Mouse (Mus musculus) layer of hippocampus, postnatal 10 days (tissue): ENCODE results near the gene Pak7. TPM values are rescaled to one million over a fixed set of nuclear protein-coding genes. Genes with fewer than 3 reads are reported as not detected.

ENCODE experiments used
- DNase-seq, 2 experiments: peaks; one replicate each; pipeline ENCODE4 v3.0.0; 2021; ENCODE audit warnings: low spot score in 2 of 2
- total RNA-seq, 2 experiments: library from RNA; stranded (reverse); gene quantifications; 2 replicates each; pipeline ENCODE4 v1.2.3; 2021

Gene Pak7
- total RNA-seq, 2 experiments from 2014 or later = 30.3 to 32.1 TPM

GRCm38 (mm10) chr2:136175030-136175429 lies 212.7 kb downstream of the Pak7 start:
- no peak for DNase-seq

DNA sequence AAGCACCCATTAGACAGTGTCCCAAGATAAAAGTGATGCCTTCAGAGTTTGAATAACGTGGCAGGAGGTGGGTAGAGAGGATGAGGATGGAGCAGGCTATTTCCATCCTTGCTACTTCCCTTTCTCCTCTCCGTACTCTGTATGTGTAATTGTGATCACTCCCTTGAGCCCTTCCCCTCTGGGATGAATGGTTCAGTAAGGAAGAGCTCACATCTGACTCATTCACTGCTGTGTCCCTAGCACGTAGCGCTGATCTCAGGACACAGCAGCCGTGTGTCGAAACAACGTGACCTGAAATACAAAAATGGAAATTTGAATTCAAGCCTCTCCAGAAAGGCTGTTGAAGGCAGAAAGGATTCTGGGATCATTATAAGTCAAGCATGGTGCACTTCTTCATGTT lies 237.0 kb downstream of the Pak7 start:
- no peak for DNase-seq

DNA sequence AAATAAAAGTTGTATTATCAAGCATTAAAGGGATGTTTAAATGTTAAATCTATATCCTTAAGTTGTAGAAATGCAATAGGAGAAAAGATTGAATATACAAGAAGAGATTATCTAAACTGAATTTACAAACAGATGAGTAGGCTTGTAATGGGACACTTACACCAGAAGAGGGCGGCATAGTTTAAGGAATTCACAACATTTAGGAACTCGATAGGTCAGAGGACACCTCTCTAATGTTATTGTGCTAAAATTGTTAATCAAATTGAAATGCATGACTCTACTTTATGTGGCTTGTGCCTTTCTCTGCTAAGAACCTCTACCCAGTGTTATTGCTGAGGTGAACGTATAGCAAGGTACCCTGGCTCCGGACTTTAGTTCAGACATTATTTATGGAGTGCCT lies 238.2 kb downstream of the Pak7 start:
- no peak for DNase-seq

GRCm38 (mm10) chr2:136148999-136149398 lies 238.8 kb downstream of the Pak7 start:
- DNase-seq = peak; percentile 88 to 90

- DNase-seq = no peak
Observed at GRCm38 (mm10) chr2:136140807-136141206, 247.0 kb downstream of the Pak7 start.

GRCm38 (mm10) chr2:136139159-136140069 lies 248.4 kb downstream of the Pak7 start:
- DNase-seq = peak; percentile 65 to 70

DNA sequence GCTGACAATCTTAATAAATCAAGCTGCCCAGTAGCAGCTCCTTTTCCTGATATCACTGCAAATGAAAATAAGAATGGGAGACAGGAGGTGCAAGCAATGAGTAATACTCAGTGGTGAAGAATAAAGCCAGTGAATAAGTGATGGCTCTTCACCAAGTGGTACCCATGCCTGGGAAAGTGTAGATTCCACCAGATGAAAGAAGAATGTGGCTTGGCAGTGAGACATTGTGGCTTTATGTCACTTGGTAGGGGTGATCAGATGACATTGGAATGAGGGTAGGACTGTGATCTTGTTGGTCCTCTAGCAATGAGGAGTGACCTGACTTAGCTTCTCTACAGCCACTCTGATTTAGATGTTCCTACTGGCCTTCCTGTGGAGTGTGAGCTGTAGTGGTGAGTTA lies 249.3 kb downstream of the Pak7 start:
- DNase-seq = no peak

DNA sequence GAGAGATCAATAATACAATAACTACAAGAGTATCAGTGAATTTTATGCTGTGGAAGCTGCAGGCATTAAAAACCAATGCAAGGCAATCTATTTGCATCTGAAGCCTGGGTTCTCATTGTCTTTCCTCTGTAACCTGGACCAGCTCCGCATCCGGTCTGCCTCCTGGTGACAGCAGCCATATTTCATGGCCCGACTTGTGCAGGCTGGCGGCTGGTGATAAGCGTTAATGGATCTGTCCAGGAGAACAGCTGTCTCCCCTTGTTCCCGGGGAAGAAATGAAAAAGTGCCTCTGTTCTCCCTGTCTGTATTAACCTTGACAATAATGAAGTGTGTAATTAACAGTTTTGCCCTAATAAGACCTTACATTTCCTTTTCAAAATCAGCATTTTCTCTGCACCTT lies 265.9 kb downstream of the Pak7 start:
- DNase-seq = no peak

DNA sequence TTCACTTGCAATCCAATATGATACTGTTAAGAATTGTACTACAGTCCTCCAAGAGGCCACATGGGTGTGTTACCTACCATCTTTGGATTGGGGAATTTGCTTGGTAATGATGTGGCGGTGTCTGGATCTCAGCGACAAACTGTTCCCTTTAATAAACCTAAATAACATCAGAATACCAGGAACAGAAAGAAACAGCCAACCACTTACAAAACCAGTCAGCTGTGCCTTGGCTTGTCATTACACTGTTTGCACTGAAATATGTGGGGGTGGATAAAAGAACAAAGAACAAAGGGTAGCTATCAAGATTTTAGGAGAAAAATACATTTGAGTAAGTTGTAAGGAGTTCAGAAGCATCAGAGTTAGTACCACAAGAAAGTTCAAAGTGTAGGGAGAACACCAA lies 269.8 kb downstream of the Pak7 start:
- DNase-seq = no peak

DNA sequence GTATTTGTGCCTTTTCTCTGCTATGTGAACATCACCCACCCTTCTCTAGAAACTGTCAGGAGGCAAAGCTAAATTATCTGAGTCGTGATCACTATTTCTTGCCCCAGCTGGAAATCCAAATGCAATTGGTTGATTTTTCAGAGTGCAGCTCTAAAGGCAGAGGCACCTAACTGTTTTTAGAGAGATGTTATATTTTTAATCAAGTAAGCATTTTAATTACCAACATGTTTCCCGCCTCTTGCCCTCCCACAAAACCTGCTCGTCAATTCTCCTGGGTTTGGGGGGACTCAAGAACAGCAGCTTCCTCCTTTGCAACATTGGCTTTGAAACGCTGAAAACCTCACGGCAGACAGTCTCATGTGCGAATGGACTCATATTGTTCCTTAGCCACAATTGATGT lies 274.4 kb downstream of the Pak7 start:
- DNase-seq = no peak

DNA sequence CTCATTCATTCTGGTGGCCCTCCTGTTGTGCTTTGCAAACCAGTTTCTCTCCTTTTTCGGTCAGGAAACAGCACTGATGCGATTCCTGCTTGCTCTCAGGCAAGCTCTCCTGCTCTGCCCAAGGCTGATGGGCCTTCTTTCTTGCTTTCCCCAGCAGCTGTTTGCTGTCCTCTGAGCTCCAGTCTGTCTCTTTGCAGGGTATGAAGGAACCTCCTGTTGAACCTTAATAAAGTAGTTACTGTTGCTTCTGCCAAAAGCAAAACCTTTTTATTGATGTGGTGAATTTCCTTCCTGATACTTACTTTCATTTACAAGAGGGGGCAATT lies 278.8 kb downstream of the Pak7 start:
- DNase-seq = peak in 1 of 2 experiments; percentile 24

DNA sequence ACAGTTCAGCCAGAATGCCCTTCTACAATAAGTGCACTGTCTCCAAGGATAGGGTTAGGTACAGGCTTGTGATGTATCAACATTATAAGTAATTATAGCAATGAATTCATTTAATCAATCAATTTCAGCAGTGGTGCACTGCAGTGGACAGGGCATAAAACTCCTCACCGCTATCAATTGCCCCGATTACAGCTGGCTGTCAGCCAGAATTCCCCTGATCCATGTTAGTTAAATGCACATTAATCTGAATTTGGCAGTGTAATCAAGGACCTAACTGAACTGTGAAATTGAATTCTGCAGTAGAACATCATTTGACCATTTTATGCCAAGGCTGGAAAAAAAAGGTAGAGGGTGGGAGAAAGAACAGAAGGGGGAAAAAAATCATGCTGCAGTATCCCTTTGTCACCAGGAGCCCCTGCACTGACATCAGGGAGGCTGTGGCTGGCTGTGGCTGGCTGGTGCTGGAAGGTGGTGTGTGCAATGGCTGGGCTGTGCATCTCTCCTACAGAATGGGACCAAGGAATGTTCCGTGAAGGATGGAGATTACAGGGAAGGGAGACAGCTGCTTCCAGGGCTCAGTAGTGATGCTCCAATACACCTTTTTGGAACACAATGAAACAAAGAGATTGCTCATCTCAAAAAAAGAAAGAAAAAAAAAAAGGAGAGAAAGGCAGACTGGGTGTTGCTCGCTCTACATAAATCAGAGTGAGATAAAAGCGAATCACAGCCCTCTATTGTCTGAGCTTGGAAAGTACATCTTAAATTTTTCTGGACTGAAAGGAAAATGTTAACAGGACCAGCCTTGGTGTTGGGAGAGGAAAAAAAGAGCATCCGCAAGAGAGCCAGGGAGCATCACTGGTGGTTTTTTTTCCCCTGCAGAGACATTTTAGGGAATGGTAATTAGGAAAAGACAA lies 279.4 kb downstream of the Pak7 start:
- DNase-seq = peak; percentile 22 to 38

DNA sequence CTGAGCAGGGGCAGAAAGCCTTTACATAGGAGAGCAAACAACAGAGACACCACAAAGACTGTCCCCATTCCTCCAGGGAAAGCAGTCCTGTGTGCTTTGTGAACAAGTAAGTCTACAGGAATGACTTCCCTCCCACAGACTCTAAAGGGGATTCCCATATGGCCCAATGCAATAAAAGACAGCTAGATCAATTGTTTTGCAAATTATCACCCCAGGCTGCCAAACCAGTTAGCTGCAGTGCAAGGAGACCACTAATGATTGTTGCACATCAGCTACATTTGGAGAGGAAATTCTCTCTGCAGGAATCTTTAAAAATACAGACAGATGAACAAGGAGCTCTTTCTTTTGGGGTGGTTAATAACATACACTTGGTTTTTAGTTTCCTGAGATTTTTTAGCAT lies 280.2 kb downstream of the Pak7 start:
- peak in 1 of 2 experiments; percentile 21 for DNase-seq

DNA sequence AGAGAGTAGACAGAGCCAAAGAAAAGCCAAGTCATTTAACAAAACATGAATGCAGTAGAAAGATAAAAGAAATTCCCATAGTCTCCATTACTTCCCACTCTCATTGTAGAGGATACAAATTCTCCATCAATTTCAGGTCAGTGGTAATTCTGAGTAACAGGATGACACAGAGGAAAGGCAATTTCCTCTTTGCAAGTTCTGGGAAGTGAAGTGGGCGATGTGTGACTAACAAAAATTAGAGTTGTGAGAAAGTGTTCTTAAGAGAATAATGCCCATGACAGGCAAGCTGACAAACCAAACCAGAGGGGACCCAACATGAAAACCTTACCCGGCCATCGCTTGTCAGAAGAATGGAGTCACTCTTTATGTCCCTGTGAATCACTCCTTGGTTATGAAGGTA lies 290.6 kb downstream of the Pak7 start:
- no peak for DNase-seq

DNA sequence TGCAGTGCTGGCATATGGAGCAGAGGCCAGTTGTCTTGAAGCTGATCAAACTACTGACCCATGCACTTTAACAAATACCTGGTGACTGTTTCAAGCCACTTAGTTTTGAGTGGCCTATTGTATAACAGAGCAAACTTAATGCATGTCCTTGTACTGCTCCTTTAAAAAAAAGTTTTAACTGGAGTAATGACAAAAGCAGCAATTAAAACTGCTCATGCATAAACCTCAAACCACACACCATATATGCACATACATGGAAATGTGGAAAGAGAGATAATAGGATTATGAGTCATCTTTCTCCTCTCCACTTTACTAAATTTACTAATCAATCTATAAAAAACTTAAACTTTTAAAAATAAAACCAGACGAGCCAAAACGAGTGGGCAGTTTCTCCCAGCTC lies 291.8 kb downstream of the Pak7 start:
- DNase-seq = no peak

GRCm38 (mm10) chr2:136064356-136064755 lies 323.4 kb downstream of the Pak7 start:
- no peak for DNase-seq

DNA sequence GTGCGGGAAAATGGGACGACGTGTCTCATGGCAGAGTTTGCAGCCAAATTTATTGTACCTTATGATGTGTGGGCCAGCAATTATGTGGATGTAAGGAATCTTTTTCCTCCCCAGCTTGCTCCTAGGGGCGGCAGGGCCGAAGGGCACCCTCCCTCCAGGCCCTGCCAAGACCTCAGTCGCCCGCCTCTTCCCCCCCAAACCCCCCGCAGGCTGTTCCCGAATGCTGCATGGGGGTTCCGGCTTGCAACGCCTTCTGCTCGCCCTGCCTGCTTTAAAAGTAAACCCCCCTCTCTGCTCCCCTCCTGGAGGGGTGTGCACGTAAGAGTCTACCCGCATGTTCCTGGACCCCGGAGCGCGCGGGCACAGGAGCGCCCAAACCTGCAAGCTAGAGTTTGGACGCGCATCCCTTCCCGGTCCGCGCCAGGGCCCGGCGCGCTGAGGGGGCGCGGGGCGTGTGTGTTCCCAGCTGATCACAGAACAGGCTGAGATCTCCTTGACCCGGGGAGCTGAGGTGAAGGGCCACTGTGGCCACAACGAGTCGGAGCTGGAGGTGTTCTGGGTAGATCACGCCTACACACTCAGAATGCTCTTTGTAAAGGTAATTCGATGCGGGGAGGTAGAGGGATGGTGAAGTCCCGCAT lies 328.6 kb downstream of the Pak7 start:
- peak in 1 of 2 experiments; percentile 23 for DNase-seq

- DNase-seq = no peak
Observed at GRCm38 (mm10) chr2:136058398-136058797, 329.4 kb downstream of the Pak7 start.

DNA sequence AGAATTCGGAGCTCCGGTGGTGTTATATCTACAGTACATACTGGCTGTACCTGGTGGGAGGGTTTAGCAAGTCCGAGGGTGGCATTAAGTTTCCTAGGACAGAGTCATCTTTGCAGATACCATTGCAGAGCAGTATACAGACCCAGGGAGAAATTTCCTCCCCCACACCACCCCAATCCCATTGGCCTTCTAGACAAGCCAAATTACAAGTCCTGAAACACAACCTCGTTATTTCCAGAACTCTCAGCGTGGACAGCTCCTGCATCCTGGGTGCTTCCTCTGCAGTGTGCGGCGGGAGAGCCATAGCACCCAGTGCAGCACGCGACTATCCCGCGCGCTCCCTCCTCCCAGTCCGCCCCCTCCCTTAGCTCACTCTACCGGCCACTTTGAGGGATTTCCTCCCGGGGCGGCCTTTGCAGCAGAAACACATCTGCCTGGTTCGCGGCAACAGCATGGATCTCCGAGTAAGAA lies 329.9 kb downstream of the Pak7 start:
- DNase-seq = peak; percentile 21 to 49

DNA sequence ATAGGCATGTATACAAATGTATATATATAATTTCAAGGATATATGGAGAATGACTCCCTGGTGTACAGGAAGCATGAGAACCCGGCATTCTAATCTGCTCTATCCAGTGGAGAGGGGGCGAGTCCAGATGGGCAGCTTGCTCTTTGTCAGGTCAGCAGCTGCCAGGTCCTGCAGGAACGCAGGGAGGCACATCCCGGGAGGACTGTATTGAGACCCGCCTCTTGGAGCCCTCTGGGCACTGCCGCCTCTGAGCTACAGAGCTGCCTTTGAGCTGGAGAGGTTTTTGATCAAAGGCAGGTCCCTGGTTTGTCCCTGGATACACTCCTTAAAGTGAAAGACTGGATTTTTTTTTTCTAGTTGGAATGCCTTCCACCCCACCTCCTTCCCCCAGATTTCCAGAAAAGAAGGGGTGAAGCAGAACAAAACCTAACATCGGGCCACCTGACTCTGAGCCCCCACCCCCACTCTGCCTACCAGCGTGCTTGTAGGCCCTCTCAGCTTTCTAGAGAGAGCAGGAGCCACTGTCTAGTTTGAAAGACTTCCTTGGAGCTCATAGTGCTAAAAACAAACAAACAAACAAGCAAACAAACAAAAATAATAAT lies 336.0 kb downstream of the Pak7 start, which contains the start of gene Lamp5:
Gene Lamp5, plus strand, starts transcription at position 552 of the 602 bp plus-strand sequence.
- peak in 1 of 2 experiments; percentile 21 for DNase-seq
